Mouse (Mus musculus) ES-Bruce4 (cell line): Measurements from ENCODE around the gene Rhov.

ENCODE experiments used
- CTCF ChIP-seq: IDR thresholded peaks from one replicate; pipeline ENCODE4 v1.8.1; 2011; ENCODE audit warnings: low read depth, low read length
- POLR2A ChIP-seq: IDR thresholded peaks from one replicate; pipeline ENCODE4 v1.8.1; 2011; ENCODE audit warnings: low read length; ENCODE audit not compliant: insufficient read depth

- no peak for TF ChIP-seq CTCF
- no peak for TF ChIP-seq POLR2A
Measured at GRCm38 (mm10) chr2:119250377-119250776, 20.7 kb downstream of the Rhov start.
